Mouse (Mus musculus): ENCODE measurements around the gene Olfr1162. TPM values are rescaled to one million over a fixed set of nuclear protein-coding genes. Genes with fewer than 3 reads are reported as not detected.
"Not testable (repeated sequence)": the region's sequence is repeated elsewhere in the genome, so short reads cannot be mapped to it uniquely, and the experiment has no call there.

The Olfr1162 gene
- not detected in 2 replicates for polyA plus RNA-seq (2015; fragmentation: Nextera tagmentation; extraction: Ambion mirVana)

DNA sequence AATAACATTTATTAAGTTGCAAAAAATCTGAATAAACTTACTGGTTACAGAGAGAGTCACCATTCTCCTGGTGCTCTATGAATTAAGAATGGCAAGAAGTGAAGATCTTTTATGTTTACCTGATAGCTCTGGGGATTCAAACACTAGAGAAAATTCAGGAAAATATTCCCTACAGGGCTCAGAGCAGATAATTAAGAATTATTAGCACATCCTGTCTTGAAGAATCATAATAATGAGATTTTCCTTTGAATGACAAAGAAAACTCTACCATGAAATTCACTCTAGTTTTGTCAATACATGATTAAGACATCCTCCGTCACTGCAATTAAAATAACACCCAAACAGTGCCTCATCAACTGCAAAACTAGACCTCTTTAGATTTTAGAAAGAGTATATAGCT lies at the start of gene Olfr1162:
Gene Olfr1162 (minus strand): TSS at position 101 of the 400 bp plus-strand sequence.
- Histone ChIP-seq H3K4me1 (replicated peaks; ENCODE audit: insufficient read depth, low read length) (no peaks in the 10 kb centered on the region), H3K36me3 (ENCODE audit: insufficient read depth, low read length) (no peaks in the 10 kb centered on the region), H3K27me3 (ENCODE audit: insufficient read depth, low read length) (no peaks in the 10 kb centered on the region), H3K4me3 (replicated peaks; ENCODE audit: low read depth, low read length) (no peak within 1 kb of the TSS), H3K4me2 (ENCODE audit: low read length) (no peak within 1 kb of the TSS), H3K9ac (ENCODE audit: low read depth, low read length) (no peak within 1 kb of the TSS), H3K27ac (no peak within 1 kb of the TSS), H3K9me3 (replicated peaks; ENCODE audit: low read length) (no peaks in the 10 kb centered on the region)
- WGBS, result 87% methylated on average over 1 of the region's 1 CpGs
- ATAC-seq (replicated peaks; ENCODE audit: low FRiP score, low read depth) (no peak), DNase-seq (ENCODE audit: low spot score) (no peak)
- no peak for TF ChIP-seq CTCF (IDR thresholded peaks at IDR 0.05; ENCODE audit: low read depth)

DNA sequence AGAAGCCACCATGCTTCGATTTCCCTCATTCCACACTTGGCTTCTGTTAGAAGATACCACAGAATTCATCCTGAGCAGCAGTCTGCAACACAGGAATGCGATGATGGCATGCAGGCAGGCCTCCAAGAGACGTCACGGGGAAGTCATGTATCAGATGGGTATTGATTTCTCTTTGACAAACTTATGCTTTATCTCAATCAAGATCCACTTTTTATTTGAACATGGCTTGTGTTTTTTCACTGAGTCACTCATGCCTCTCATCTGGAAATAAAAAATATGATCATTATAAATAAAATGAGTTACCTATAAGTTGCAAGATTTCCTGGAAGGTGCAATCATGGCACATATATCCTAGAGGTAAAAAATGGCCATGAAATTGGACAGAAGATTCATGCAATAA lies 42.9 kb upstream of the Olfr1162 start, which contains the start of gene Olfr1164:
Gene Olfr1164 (minus strand): TSS at position 101 of the 400 bp plus-strand sequence.
- no peak within 1 kb of the TSS for H3K9ac ChIP-seq (ENCODE audit: low read depth, low read length)
- 77% methylated on average over 4 of the region's 4 CpGs for WGBS

DNA sequence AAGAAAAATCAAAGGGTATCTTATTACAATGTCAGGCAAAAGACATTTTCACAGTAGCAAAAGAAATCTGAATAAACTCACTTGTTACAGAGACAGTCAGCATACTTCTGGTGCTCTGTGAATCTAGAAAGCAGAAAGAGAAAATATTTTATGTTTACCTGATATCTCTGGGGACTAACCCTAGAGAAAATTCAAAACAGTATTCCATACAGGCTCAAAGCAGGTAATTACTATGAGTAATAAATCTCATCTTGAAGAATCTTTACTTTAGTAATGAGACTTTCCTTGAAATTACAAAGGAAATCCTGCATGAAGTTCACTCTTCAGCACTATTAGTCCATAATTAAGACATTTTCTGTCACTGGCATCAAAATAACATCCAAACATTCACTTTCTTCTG lies 20.8 kb upstream of the Olfr1162 start, which contains the start of gene Olfr1163:
Gene Olfr1163 (minus strand): TSS at position 101 of the 400 bp plus-strand sequence.
- Histone ChIP-seq H3K4me3 (replicated peaks; ENCODE audit: low read depth, low read length) (no peak within 1 kb of the TSS), H3K9me3 (replicated peaks; ENCODE audit: low read length) (no peaks in the 10 kb centered on the region), H3K9ac (ENCODE audit: low read depth, low read length) (no peak within 1 kb of the TSS), H3K4me1 (replicated peaks; ENCODE audit: insufficient read depth, low read length) (no peaks in the 10 kb centered on the region), H3K36me3 (ENCODE audit: insufficient read depth, low read length) (no peaks in the 10 kb centered on the region), H3K27ac (no peak within 1 kb of the TSS), H3K27me3 (ENCODE audit: insufficient read depth, low read length) (no peaks in the 10 kb centered on the region), H3K4me2 (ENCODE audit: low read length) (no peak within 1 kb of the TSS)
- ATAC-seq (replicated peaks; ENCODE audit: low FRiP score, low read depth) (no peak), DNase-seq (ENCODE audit: low spot score) (no peak)
- TF ChIP-seq CTCF (IDR thresholded peaks at IDR 0.05; ENCODE audit: low read depth), result no peak

More for the DNA sequence above, 42.9 kb upstream of the Olfr1162 start, which contains the start of gene Olfr1164:
- Histone ChIP-seq H3K4me3 (replicated peaks; ENCODE audit: low read depth, low read length) (no peak within 1 kb of the TSS), H3K9me3 (replicated peaks; ENCODE audit: low read length) (no peaks in the 10 kb centered on the region), H3K36me3 (ENCODE audit: insufficient read depth, low read length) (no peaks in the 10 kb centered on the region), H3K4me1 (replicated peaks; ENCODE audit: insufficient read depth, low read length) (no peaks in the 10 kb centered on the region), H3K27me3 (ENCODE audit: insufficient read depth, low read length) (no peaks in the 10 kb centered on the region), H3K4me2 (ENCODE audit: low read length) (no peak within 1 kb of the TSS), H3K27ac (no peak within 1 kb of the TSS)
- no peak for TF ChIP-seq CTCF (IDR thresholded peaks at IDR 0.05; ENCODE audit: low read depth)
- DNase-seq (ENCODE audit: low spot score), result no peak
- ATAC-seq (replicated peaks; ENCODE audit: low FRiP score, low read depth), result no peak

DNA sequence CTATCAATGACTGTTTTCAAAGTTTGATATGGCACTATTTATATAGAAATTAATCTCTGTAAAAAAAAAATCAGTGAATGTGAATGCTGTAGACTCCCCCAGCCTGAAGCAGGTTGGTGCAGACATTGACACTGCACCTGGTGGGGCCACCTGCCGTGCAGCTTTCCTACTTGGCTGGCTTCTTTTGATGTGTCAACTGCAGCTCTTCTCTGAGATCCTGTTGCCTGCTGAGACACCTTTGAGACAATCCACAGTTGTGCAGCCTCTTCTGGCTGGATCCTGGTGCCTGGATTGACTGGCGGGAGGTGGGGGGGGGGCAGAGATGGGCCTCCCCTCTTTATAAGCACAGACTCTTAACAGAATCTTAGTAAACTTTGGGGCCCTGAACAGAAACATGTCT lies 12.7 kb upstream of the Olfr1162 start:
- no peaks in the 10 kb centered on the region for H3K27me3 ChIP-seq (ENCODE audit: insufficient read depth, low read length)
- no peak overlapping the region for H3K4me2 ChIP-seq (ENCODE audit: low read length)
- no peak for DNase-seq (ENCODE audit: low spot score)
- no peak overlapping the region for H3K4me3 ChIP-seq (replicated peaks; ENCODE audit: low read depth, low read length)
- H3K9me3 ChIP-seq (replicated peaks; ENCODE audit: low read length), result no peaks in the 10 kb centered on the region
- no peak for ATAC-seq (replicated peaks; ENCODE audit: low FRiP score, low read depth)
- H3K27ac ChIP-seq, result no peak overlapping the region
- no peak for TF ChIP-seq CTCF (IDR thresholded peaks at IDR 0.05; ENCODE audit: low read depth)
- 86% methylated on average over 2 of the region's 2 CpGs for WGBS
- H3K4me1 ChIP-seq (replicated peaks; ENCODE audit: insufficient read depth, low read length), result no peaks in the 10 kb centered on the region
- H3K9ac ChIP-seq (ENCODE audit: low read depth, low read length), result no peak overlapping the region
- no peaks in the 10 kb centered on the region for H3K36me3 ChIP-seq (ENCODE audit: insufficient read depth, low read length)

DNA sequence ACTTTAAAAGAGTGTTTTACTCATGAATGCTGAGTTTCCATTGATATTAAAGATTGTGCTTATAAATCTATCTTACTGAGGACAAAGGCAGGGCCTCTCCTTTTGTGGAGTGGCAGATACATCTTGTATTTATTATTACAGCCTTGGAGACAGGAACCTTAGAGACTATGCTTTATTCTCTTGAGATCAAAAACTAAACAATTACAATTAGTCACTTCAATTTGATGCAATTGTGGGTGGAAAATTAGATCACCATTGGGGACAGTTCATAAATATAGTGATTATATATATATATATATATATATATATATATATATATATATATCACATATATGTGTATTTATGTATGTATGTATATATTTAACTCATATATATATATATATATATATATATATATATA lies 13.3 kb downstream of the Olfr1162 start, which contains the start of gene Olfr73:
Gene Olfr73 (minus strand): TSS at position 101 of the 400 bp plus-strand sequence.
- Histone ChIP-seq H3K4me2 (ENCODE audit: low read length) (no peak within 1 kb of the TSS), H3K9ac (ENCODE audit: low read depth, low read length) (no peak within 1 kb of the TSS), H3K36me3 (ENCODE audit: insufficient read depth, low read length) (no peaks in the 10 kb centered on the region), H3K4me1 (replicated peaks; ENCODE audit: insufficient read depth, low read length) (no peaks in the 10 kb centered on the region), H3K9me3 (replicated peaks; ENCODE audit: low read length) (no peaks in the 10 kb centered on the region), H3K27me3 (ENCODE audit: insufficient read depth, low read length) (no peaks in the 10 kb centered on the region), H3K4me3 (replicated peaks; ENCODE audit: low read depth, low read length) (no peak within 1 kb of the TSS), H3K27ac (no peak within 1 kb of the TSS)
- TF ChIP-seq CTCF (IDR thresholded peaks at IDR 0.05; ENCODE audit: low read depth), result no peak
- DNase-seq (ENCODE audit: low spot score) (no peak), ATAC-seq (replicated peaks; ENCODE audit: low FRiP score, low read depth) (no peak)

DNA sequence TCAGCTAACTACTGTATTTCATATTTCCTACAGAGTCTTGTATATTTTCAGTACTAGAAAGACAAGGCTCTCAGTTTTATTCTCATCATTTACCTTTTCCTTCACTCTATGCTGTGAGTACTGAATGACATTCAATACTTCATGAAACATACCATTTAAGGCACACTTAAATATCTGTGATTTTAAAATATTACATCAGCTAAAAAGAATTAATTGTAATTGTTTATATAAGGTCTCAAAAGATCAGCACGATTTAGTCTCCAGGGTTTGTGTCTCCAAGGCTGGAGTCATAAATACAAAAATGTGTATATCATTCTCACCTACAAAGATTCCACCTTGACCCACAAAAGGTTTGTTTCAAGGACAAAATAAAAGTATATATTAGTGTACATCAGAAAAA lies 28.5 kb downstream of the Olfr1162 start, which contains the start of gene Olfr1161:
Gene Olfr1161 (plus strand): TSS at position 301 of the 400 bp plus-strand sequence.
- WGBS, result 77% methylated on average over 1 of the region's 1 CpGs
- not testable (repeated sequence) for H3K36me3 ChIP-seq (ENCODE audit: insufficient read depth, low read length); H3K27me3 ChIP-seq (ENCODE audit: insufficient read depth, low read length); H3K27ac ChIP-seq; H3K4me3 ChIP-seq (replicated peaks; ENCODE audit: low read depth, low read length); ATAC-seq (replicated peaks; ENCODE audit: low FRiP score, low read depth); H3K9ac ChIP-seq (ENCODE audit: low read depth, low read length); H3K9me3 ChIP-seq (replicated peaks; ENCODE audit: low read length); DNase-seq (ENCODE audit: low spot score); H3K4me2 ChIP-seq (ENCODE audit: low read length); H3K4me1 ChIP-seq (replicated peaks; ENCODE audit: insufficient read depth, low read length)
